Mouse (Mus musculus) hindbrain, embryonic 12.5 days (tissue): ENCODE measurements around the gene Gm21887. TPM values are rescaled to one million over a fixed set of nuclear protein-coding genes. Genes with fewer than 3 reads are reported as not detected.
"Not testable (repeated sequence)": the region's sequence is repeated elsewhere in the genome, so short reads cannot be mapped to it uniquely, and the experiment has no call there.

ENCODE experiments used
- ATAC-seq: fragments of 200-750 bp; cut with Nextera tagmentation; 2 replicates; pipeline ENCODE4 v1.8.0; 2017; ENCODE audit warnings: moderate TSS enrichment; ENCODE audit not compliant: low FRiP score
- H3K27ac ChIP-seq: fragments of 300-500 bp; sonication (generic); 2 replicates; pipeline ENCODE4 v1.5.1; 2016; ENCODE audit warnings: mild to moderate bottlenecking
- H3K27me3 ChIP-seq: fragments of 300-500 bp; sonication (generic); 2 replicates; pipeline ENCODE4 v1.6.1; 2016; ENCODE audit warnings: mild to moderate bottlenecking
- H3K36me3 ChIP-seq: fragments of 300-500 bp; sonication (generic); 2 replicates; pipeline ENCODE4 v1.6.1; 2016; ENCODE audit warnings: mild to moderate bottlenecking
- H3K4me1 ChIP-seq: fragments of 300-500 bp; sonication (generic); 2 replicates; pipeline ENCODE4 v1.6.1; 2016
- H3K4me2 ChIP-seq: fragments of 300-500 bp; sonication (generic); replicated peaks from 2 replicates; pipeline ENCODE4 v1.6.1; 2016; ENCODE audit warnings: mild to moderate bottlenecking
- H3K4me3 ChIP-seq: fragments of 300-500 bp; sonication (generic); 2 replicates; pipeline ENCODE4 v1.5.1; 2016; ENCODE audit warnings: mild to moderate bottlenecking
- H3K9ac ChIP-seq: fragments of 300-500 bp; sonication (generic); 2 replicates; pipeline ENCODE4 v1.6.1; 2016; ENCODE audit warnings: mild to moderate bottlenecking, moderate library complexity
- H3K9me3 ChIP-seq: fragments of 300-500 bp; sonication (generic); replicated peaks from 2 replicates; pipeline ENCODE4 v1.6.1; 2016; ENCODE audit warnings: mild to moderate bottlenecking
- WGBS: fragments of 180-500 bp; shearing (Covaris S2); methylation state at CpG from one replicate; pipeline ENCODE4 v1.1.7; 2016; 5-methylcytosine and 5-hydroxymethylcytosine counted together
- polyA plus RNA-seq: library from polyadenylated mRNA; unstranded; fragments of >200 nt; fragmentation: Nextera tagmentation; extraction: Ambion mirVana; gene quantifications from 2 replicates; pipeline ENCODE4 v1.2.1, GENCODE M21; 2016

The Gm21887 gene
- polyA plus RNA-seq, 1 experiment from 2014 or later, result 249 TPM

- 92% methylated on average over 4 of the region's 13 CpGs for WGBS
- Histone ChIP-seq H3K9me3 (peaks cover 30% of the 10 kb centered on the region), H3K36me3 (peaks cover 19% of the 10 kb centered on the region)
- H3K4me2 ChIP-seq, ATAC-seq, H3K27ac ChIP-seq, H3K4me3 ChIP-seq, H3K27me3 ChIP-seq, H3K4me1 ChIP-seq, H3K9ac ChIP-seq: not testable (repeated sequence)
Observed at GRCm38 (mm10) chrX:170013421-170013820, 4.0 kb downstream of the Gm21887 start.

GRCm38 (mm10) chrX:170014038-170014437 lies 4.6 kb downstream of the Gm21887 start:
- H3K4me2 ChIP-seq, H3K27ac ChIP-seq, H3K4me1 ChIP-seq, H3K9ac ChIP-seq, ATAC-seq, H3K27me3 ChIP-seq, H3K4me3 ChIP-seq: not testable (repeated sequence)
- Histone ChIP-seq H3K9me3 (peaks cover 32% of the 10 kb centered on the region), H3K36me3 (peaks cover 25% of the 10 kb centered on the region)
- 81% methylated on average over 7 of the region's 13 CpGs for WGBS

GRCm38 (mm10) chrX:170015883-170016282 lies 6.4 kb downstream of the Gm21887 start:
- H3K27me3 ChIP-seq, H3K4me3 ChIP-seq, H3K4me2 ChIP-seq, H3K9ac ChIP-seq, H3K27ac ChIP-seq, ATAC-seq, H3K4me1 ChIP-seq: not testable (repeated sequence)
- WGBS, result 92% methylated on average over 10 of the region's 12 CpGs
- Histone ChIP-seq H3K9me3 (peaks cover 27% of the 10 kb centered on the region), H3K36me3 (peaks cover 33% of the 10 kb centered on the region)

- not testable (repeated sequence) for H3K9ac ChIP-seq, H3K4me2 ChIP-seq, H3K27ac ChIP-seq, H3K27me3 ChIP-seq, H3K4me3 ChIP-seq, H3K4me1 ChIP-seq
- ATAC-seq, result peak; percentile 86
- H3K9me3 ChIP-seq, result peaks cover 33% of the 10 kb centered on the region
- peaks cover 36% of the 10 kb centered on the region for H3K36me3 ChIP-seq
- WGBS, result 63% methylated on average over 27 of the region's 27 CpGs
Observed at GRCm38 (mm10) chrX:170017333-170018245, 8.1 kb downstream of the Gm21887 start.

- not testable (repeated sequence) for H3K9ac ChIP-seq, H3K4me1 ChIP-seq, H3K27ac ChIP-seq, H3K27me3 ChIP-seq, H3K4me2 ChIP-seq, H3K4me3 ChIP-seq
- ATAC-seq, result peak; percentile 85
- H3K9me3 ChIP-seq, result peaks cover 33% of the 10 kb centered on the region
- 85% methylated on average over 66 of the region's 66 CpGs for WGBS
- peaks cover 36% of the 10 kb centered on the region for H3K36me3 ChIP-seq
Observed at GRCm38 (mm10) chrX:170018571-170019218, 9.2 kb downstream of the Gm21887 start.

GRCm38 (mm10) chrX:170019219-170019953 lies 9.9 kb downstream of the Gm21887 start:
- ATAC-seq, result peak; percentile 51
- not testable (repeated sequence) for H3K4me1 ChIP-seq, H3K4me2 ChIP-seq, H3K9ac ChIP-seq, H3K4me3 ChIP-seq, H3K27me3 ChIP-seq
- 86% methylated on average over 30 of the region's 30 CpGs for WGBS
- Histone ChIP-seq H3K36me3 (peaks cover 36% of the 10 kb centered on the region), H3K9me3 (peaks cover 33% of the 10 kb centered on the region), H3K27ac (0 out of 2 replicates have a peak overlapping the region, but pooled peaks have one; percentile 0)

- Histone ChIP-seq H3K9me3 (peaks cover 33% of the 10 kb centered on the region), H3K36me3 (peaks cover 36% of the 10 kb centered on the region), H3K27ac (0 out of 2 replicates have a peak overlapping the region, but pooled peaks have one; percentile 0)
- not testable (repeated sequence) for H3K27me3 ChIP-seq, H3K4me2 ChIP-seq, H3K4me1 ChIP-seq, H3K4me3 ChIP-seq, H3K9ac ChIP-seq, ATAC-seq
- WGBS, result 60% methylated on average over 14 of the region's 14 CpGs
Observed at GRCm38 (mm10) chrX:170019954-170020689, 10.7 kb downstream of the Gm21887 start.

GRCm38 (mm10) chrX:170020690-170021050 lies 11.2 kb downstream of the Gm21887 start:
- not testable (repeated sequence) for ATAC-seq, H3K4me1 ChIP-seq, H3K9ac ChIP-seq, H3K4me2 ChIP-seq, H3K27me3 ChIP-seq, H3K4me3 ChIP-seq
- Histone ChIP-seq H3K9me3 (peaks cover 33% of the 10 kb centered on the region), H3K27ac (0 out of 2 replicates have a peak overlapping the region, but pooled peaks have one; percentile 0), H3K36me3 (peaks cover 36% of the 10 kb centered on the region)
- 56% methylated on average over 9 of the region's 9 CpGs for WGBS

- not testable (repeated sequence) for H3K4me1 ChIP-seq, H3K27me3 ChIP-seq, H3K9ac ChIP-seq, H3K4me2 ChIP-seq, H3K27ac ChIP-seq, ATAC-seq, H3K4me3 ChIP-seq
- WGBS, result 79% methylated on average over 12 of the region's 12 CpGs
- Histone ChIP-seq H3K36me3 (peaks cover 35% of the 10 kb centered on the region), H3K9me3 (peaks cover 33% of the 10 kb centered on the region)
Observed at GRCm38 (mm10) chrX:170021205-170021604, 11.7 kb downstream of the Gm21887 start.

- not testable (repeated sequence) for H3K4me2 ChIP-seq, H3K4me3 ChIP-seq, H3K27me3 ChIP-seq, H3K4me1 ChIP-seq, H3K9ac ChIP-seq, ATAC-seq, H3K27ac ChIP-seq
- peaks cover 34% of the 10 kb centered on the region for H3K36me3 ChIP-seq
- peaks cover 33% of the 10 kb centered on the region for H3K9me3 ChIP-seq
- 55% methylated on average over 15 of the region's 15 CpGs for WGBS
Observed at GRCm38 (mm10) chrX:170021750-170022461, 12.4 kb downstream of the Gm21887 start.
